Mouse (Mus musculus) heart, adult 2 months (tissue): ENCODE measurements at regions not wholly inside any gene's neighbourhood (a gene's known extent, or its start where the extent isn't known, plus 50 kb on each side); places are given as distances from the start of the nearest gene placed in this dataset.

ENCODE experiments used
- CTCF ChIP-seq: fragments of 200-600 bp; IDR thresholded peaks from 2 replicates; pipeline ENCODE4 v1.8.1; 2022; ENCODE audit warnings: antibody characterized with exemption, mild to moderate bottlenecking, moderate library complexity
- POLR2A ChIP-seq: fragments of 200-500 bp; IDR thresholded peaks from 2 replicates; pipeline ENCODE4 v1.6.1; 2011; ENCODE audit warnings: mild to moderate bottlenecking, low read depth, low read length, control low read depth; ENCODE audit not compliant: insufficient read depth

DNA sequence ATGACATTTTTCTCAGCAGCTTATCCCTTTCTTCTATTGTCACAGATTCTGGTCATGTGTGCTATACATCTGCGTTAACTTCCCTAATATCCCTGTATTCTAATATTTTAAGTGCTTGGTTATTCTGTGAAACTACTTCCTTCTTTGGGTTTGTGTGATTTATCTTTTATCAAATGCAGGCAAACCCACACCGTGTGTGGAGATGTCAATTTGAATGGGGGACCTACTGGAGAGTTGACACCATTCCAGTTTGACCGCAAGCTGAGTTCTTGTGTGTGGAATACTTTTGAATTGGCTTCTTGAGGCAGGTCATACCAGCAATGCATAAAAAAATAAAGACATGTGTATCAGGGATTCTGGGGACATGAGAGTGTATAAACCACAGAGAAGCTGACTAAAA is 86.6 kb upstream of the Stard3nl start:
- TF ChIP-seq CTCF = no peak
- no peak for TF ChIP-seq POLR2A
